Mouse (Mus musculus) ES-Bruce4 (cell line): Measurements from ENCODE around the gene Donson.

ENCODE experiments used
- CTCF ChIP-seq: IDR thresholded peaks from one replicate; pipeline ENCODE4 v1.8.1; 2011; ENCODE audit warnings: low read depth, low read length
- POLR2A ChIP-seq: IDR thresholded peaks from one replicate; pipeline ENCODE4 v1.8.1; 2011; ENCODE audit warnings: low read length; ENCODE audit not compliant: insufficient read depth

DNA sequence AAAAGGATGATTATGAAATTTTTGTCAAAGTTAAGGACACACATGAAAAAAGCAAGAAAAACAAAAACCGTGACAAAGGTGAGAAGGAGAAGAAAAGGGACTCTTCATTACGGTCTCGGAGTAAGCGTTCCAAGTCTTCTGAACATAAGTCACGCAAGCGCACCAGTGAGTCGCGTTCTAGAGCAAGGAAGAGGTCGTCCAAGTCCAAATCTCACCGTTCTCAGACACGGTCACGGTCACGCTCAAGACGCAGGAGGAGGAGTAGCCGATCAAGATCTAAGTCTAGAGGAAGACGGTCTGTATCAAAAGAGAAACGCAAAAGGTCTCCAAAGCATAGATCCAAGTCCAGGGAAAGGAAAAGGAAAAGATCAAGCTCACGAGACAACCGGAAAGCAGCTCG lies 28.8 kb downstream of the Donson start:
- no peak for TF ChIP-seq POLR2A
- no peak for TF ChIP-seq CTCF
